Mouse (Mus musculus): ENCODE measurements around the gene Ccdc120. TPM values are rescaled to one million over a fixed set of nuclear protein-coding genes. Genes with fewer than 3 reads are reported as not detected.

Gene Ccdc120
- total and polyA plus RNA-seq, 2 experiments from 2014 or later = 53.3 to 183 TPM

DNA sequence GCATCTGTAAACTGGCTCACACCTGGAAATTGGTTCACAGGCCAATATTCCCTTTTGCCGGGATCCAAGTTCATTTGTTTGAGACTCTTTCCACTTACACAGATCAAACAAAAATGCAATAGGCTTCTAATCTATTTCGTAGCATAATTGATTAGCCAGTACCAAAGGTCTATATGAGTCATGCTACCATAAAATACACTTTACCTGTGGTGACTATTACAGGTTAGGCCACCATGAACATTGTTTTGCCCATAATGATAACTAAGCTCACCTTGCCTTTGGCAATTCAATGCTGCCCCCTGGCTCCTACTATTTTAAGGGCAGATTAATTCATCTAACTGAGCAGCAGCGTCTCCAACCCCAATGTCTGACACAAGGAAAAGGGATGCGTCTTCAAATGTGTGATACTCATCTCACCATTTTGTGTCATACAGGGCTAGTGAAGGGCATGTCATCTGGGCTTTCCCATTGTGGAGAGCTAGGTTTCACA lies 31.9 kb upstream of the Ccdc120 start:
- 76% methylated on average over 4 of the region's 4 CpGs for WGBS

GRCm38 (mm10) chrX:7779294-7779693 lies 28.6 kb upstream of the Ccdc120 start:
- Histone ChIP-seq H3K36me3 (ENCODE audit: insufficient read depth, low read length) (no peaks in the 10 kb centered on the region), H3K4me3 (ENCODE audit: low read length) (no peak overlapping the region), H3K4me2 (ENCODE audit: low read depth, low read length) (no peak overlapping the region), H3K9me3 (ENCODE audit: low read length) (no peaks in the 10 kb centered on the region), H3K9ac (replicated peaks; ENCODE audit: low read length) (no peak overlapping the region), H3K27ac (no peak overlapping the region), H3K27me3 (ENCODE audit: insufficient read depth, low read length) (no peaks in the 10 kb centered on the region), H3K4me1 (ENCODE audit: insufficient read depth, low read length) (no peaks in the 10 kb centered on the region)
- 33% methylated on average over 3 of the region's 3 CpGs for WGBS
- DNase-seq (ENCODE audit: low spot score) = no peak
- TF ChIP-seq CTCF (IDR thresholded peaks at IDR 0.05; ENCODE audit: low read depth) = no peak
- ATAC-seq = no peak

More for the DNA sequence above, 31.9 kb upstream of the Ccdc120 start:
- Histone ChIP-seq H3K4me2 (ENCODE audit: low read depth, low read length) (no peak overlapping the region), H3K4me1 (ENCODE audit: insufficient read depth, low read length) (no peaks in the 10 kb centered on the region), H3K9me3 (ENCODE audit: low read length) (no peaks in the 10 kb centered on the region), H3K27me3 (ENCODE audit: insufficient read depth, low read length) (no peaks in the 10 kb centered on the region), H3K9ac (replicated peaks; ENCODE audit: low read length) (no peak overlapping the region), H3K36me3 (ENCODE audit: insufficient read depth, low read length) (no peaks in the 10 kb centered on the region), H3K4me3 (ENCODE audit: low read length) (no peak overlapping the region), H3K27ac (no peak overlapping the region)
- DNase-seq (ENCODE audit: low spot score) (no peak), ATAC-seq (no peak)
- no peak for TF ChIP-seq CTCF (IDR thresholded peaks at IDR 0.05; ENCODE audit: low read depth)

- no peak overlapping the region for H3K27ac ChIP-seq
- no peaks in the 10 kb centered on the region for H3K9me3 ChIP-seq (ENCODE audit: low read length)
- DNase-seq (ENCODE audit: low spot score) (no peak), ATAC-seq (no peak)
- H3K4me2 ChIP-seq (ENCODE audit: low read depth, low read length) = no peak overlapping the region
- WGBS = 75% methylated on average over 7 of the region's 7 CpGs
- H3K36me3 ChIP-seq (ENCODE audit: insufficient read depth, low read length) = no peaks in the 10 kb centered on the region
- no peak for TF ChIP-seq CTCF (IDR thresholded peaks at IDR 0.05; ENCODE audit: low read depth)
- H3K9ac ChIP-seq (replicated peaks; ENCODE audit: low read length) = no peak overlapping the region
- no peaks in the 10 kb centered on the region for H3K27me3 ChIP-seq (ENCODE audit: insufficient read depth, low read length)
- no peaks in the 10 kb centered on the region for H3K4me1 ChIP-seq (ENCODE audit: insufficient read depth, low read length)
- H3K4me3 ChIP-seq (ENCODE audit: low read length) = no peak overlapping the region
Measured at GRCm38 (mm10) chrX:7778450-7779244, 27.9 kb upstream of the Ccdc120 start.

DNA sequence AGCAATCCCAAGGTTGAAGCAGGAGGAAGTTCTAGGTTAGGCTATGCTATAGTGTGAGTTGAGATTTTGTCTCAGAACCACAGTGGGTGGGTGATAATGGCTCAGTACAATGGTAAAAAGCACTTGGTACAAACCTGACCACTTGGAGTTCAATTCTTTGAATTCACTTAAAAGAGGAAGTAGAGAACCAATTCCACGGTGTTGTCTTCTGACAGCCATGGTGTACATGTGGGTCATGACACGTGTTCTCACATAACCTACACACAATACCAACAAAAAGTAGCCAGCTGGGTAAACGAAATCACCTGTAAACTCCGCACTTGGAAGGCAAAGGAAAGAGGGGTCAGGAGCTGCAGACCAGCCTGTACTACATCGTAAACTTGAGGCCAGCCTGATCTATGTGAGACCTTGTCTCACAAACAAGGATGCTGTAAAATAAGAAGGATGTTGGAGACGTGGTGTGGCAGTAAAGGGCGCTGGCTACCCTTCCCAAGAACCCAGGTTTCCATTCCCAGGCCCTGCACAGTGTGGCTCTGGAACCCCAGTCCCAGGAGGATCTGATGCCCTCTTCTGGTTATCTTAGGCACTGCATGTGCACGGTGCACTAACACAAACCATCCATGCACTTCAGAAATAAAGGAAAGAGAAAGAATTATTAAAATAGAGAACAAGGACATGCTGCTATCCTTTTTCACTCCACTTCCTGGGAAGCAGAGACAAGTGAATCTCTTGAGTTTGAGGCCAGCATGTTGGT lies 25.8 kb upstream of the Ccdc120 start:
- ATAC-seq (peak; percentile 67; the same call in 1 of the 2 replicates), DNase-seq (ENCODE audit: low spot score) (peak; percentile 51)
- WGBS = 53% methylated on average over 8 of the region's 8 CpGs
- Histone ChIP-seq H3K9me3 (ENCODE audit: low read length) (no peaks in the 10 kb centered on the region), H3K4me1 (ENCODE audit: insufficient read depth, low read length) (no peaks in the 10 kb centered on the region), H3K27ac (no peak overlapping the region), H3K4me2 (ENCODE audit: low read depth, low read length) (no peak overlapping the region), H3K36me3 (ENCODE audit: insufficient read depth, low read length) (no peaks in the 10 kb centered on the region), H3K9ac (replicated peaks; ENCODE audit: low read length) (no peak overlapping the region), H3K4me3 (ENCODE audit: low read length) (no peak overlapping the region), H3K27me3 (ENCODE audit: insufficient read depth, low read length) (no peaks in the 10 kb centered on the region)
- TF ChIP-seq CTCF (IDR thresholded peaks at IDR 0.05; ENCODE audit: low read depth) = peak; percentile 76

DNA sequence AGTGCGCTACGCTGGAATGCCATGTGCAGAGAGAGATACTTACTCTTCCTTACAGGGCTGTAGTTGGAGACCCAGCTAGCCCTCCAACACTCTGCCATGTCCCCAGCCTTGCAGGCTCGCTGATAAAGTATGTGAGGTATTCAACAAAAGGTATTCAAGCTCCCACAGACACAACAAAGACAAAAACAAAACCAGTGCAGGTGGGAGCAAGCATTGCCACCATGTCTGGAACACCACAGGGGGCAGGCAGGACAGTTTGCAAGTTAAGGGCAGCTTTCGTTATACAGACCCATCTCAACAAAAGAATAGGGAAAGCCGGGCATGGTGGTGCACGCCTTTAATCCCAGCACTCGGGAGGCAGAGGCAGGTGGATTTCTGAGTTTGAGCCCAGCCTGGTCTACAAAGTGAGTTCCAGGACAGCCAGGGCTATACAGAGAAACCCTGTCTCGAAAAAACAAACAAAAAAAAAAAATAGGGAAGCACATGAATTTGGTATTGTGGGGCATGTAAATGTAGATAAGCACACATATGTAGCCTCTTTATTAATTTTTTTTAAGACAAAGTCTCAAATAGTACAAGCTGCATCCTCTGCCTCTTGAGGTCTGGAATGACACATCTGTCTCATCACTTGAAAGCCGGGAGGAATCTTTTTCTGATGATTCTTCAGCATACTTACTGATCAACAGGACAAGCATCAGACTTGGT lies 24.9 kb upstream of the Ccdc120 start:
- DNase-seq (ENCODE audit: low spot score) (no peak), ATAC-seq (no peak)
- Histone ChIP-seq H3K9ac (replicated peaks; ENCODE audit: low read length) (no peak overlapping the region), H3K36me3 (ENCODE audit: insufficient read depth, low read length) (peaks cover 1% of the 10 kb centered on the region), H3K9me3 (ENCODE audit: low read length) (no peaks in the 10 kb centered on the region), H3K27ac (no peak overlapping the region), H3K4me3 (ENCODE audit: low read length) (no peak overlapping the region), H3K4me1 (ENCODE audit: insufficient read depth, low read length) (no peaks in the 10 kb centered on the region), H3K27me3 (ENCODE audit: insufficient read depth, low read length) (no peaks in the 10 kb centered on the region), H3K4me2 (ENCODE audit: low read depth, low read length) (no peak overlapping the region)
- WGBS = 67% methylated on average over 9 of the region's 9 CpGs
- no peak for TF ChIP-seq CTCF (IDR thresholded peaks at IDR 0.05; ENCODE audit: low read depth)

- no peak for ATAC-seq
- peak; percentile 45 for TF ChIP-seq CTCF (IDR thresholded peaks at IDR 0.05; ENCODE audit: low read depth)
- H3K4me1 ChIP-seq (ENCODE audit: insufficient read depth, low read length) = no peaks in the 10 kb centered on the region
- peak; percentile 4 for DNase-seq (ENCODE audit: low spot score)
- 47% methylated on average over 2 of the region's 2 CpGs for WGBS
- H3K36me3 ChIP-seq (ENCODE audit: insufficient read depth, low read length) = peaks cover 3% of the 10 kb centered on the region
- no peak overlapping the region for H3K4me3 ChIP-seq (ENCODE audit: low read length)
- no peaks in the 10 kb centered on the region for H3K27me3 ChIP-seq (ENCODE audit: insufficient read depth, low read length)
- H3K9me3 ChIP-seq (ENCODE audit: low read length) = no peaks in the 10 kb centered on the region
- H3K27ac ChIP-seq = no peak overlapping the region
- no peak overlapping the region for H3K9ac ChIP-seq (replicated peaks; ENCODE audit: low read length)
- no peak overlapping the region for H3K4me2 ChIP-seq (ENCODE audit: low read depth, low read length)
Measured at GRCm38 (mm10) chrX:7772766-7773165, 22.1 kb upstream of the Ccdc120 start.

All from hindbrain, postnatal 0 days (tissue).